Mouse (Mus musculus) liver, embryonic 14.5 days (tissue): ENCODE measurements around the gene BC035044. TPM values are rescaled to one million over a fixed set of nuclear protein-coding genes. Genes with fewer than 3 reads are reported as not detected.

Experiments
- ATAC-seq: fragments of 200-750 bp; cut with Nextera tagmentation; 2 replicates; pipeline ENCODE4 v1.8.0; 2017; ENCODE audit warnings: moderate number of reproducible peaks, mild to moderate bottlenecking, moderate library complexity; ENCODE audit not compliant: insufficient read depth
- DNase-seq, 3 experiments: peaks; one replicate each; pipeline ENCODE4 v3.0.0-alpha.2; 2012 to 2013; ENCODE audit warnings: low read depth in 3 of 3, low spot score in 3 of 3
- H3K27ac ChIP-seq: fragments of 300-500 bp; sonication (generic); 2 replicates; pipeline ENCODE4 v1.5.1; 2014; ENCODE audit warnings: moderate library complexity, mild to moderate bottlenecking, control low read depth, inconsistent platforms
- H3K27me3 ChIP-seq: fragments of 300-500 bp; sonication (generic); 2 replicates; pipeline ENCODE4 v1.6.1; 2014; ENCODE audit warnings: mild to moderate bottlenecking, low read length, moderate library complexity; ENCODE audit not compliant: control insufficient read depth, insufficient read depth
- H3K36me3 ChIP-seq: fragments of 300-500 bp; sonication (generic); replicated peaks from 2 replicates; pipeline ENCODE4 v1.6.1; 2014; ENCODE audit warnings: low read depth; ENCODE audit not compliant: control insufficient read depth, insufficient read depth
- H3K4me1 ChIP-seq, 2 experiments: fragments of 200-500 bp in 1 of 2; fragments of 300-500 bp in 1 of 2; sonication (generic) in 1 of 2; replicated peaks; 2 replicates each; pipeline ENCODE4 v1.6.1; 2012 to 2014; ENCODE audit warnings: antibody characterized with exemption in 1 of 2, inconsistent platforms in 1 of 2, low read length in 1 of 2; ENCODE audit not compliant: control insufficient read depth in 2 of 2, insufficient read depth in 2 of 2
- H3K4me2 ChIP-seq: fragments of 300-500 bp; sonication (generic); 2 replicates; pipeline ENCODE4 v1.6.1; 2014; ENCODE audit warnings: low read depth, mild to moderate bottlenecking, control low read depth, moderate library complexity
- H3K4me3 ChIP-seq, 2 experiments: fragments of 200-500 bp in 1 of 2; fragments of 300-500 bp in 1 of 2; sonication (generic) in 1 of 2; 2 replicates each; pipeline ENCODE4 v1.5.1; 2012 to 2014; ENCODE audit warnings: low read depth in 2 of 2, low read length in 2 of 2, mild to moderate bottlenecking in 2 of 2, control low read depth in 1 of 2, inconsistent platforms in 1 of 2, moderate library complexity in 1 of 2; ENCODE audit not compliant: insufficient read depth in 1 of 2
- H3K9ac ChIP-seq: fragments of 300-500 bp; sonication (generic); replicated peaks from 2 replicates; pipeline ENCODE4 v1.6.1; 2014; ENCODE audit warnings: mild to moderate bottlenecking, control low read depth, moderate library complexity
- H3K9me3 ChIP-seq: fragments of 300-500 bp; sonication (generic); 2 replicates; pipeline ENCODE4 v1.6.1; 2016; ENCODE audit warnings: low read length, mixed read lengths; ENCODE audit not compliant: control insufficient read depth
- CTCF ChIP-seq: IDR thresholded peaks from 2 replicates; pipeline ENCODE4 v1.5.1; 2016; ENCODE audit warnings: antibody characterized with exemption, low read depth, control low read depth
- EP300 ChIP-seq: IDR thresholded peaks from 2 replicates; pipeline ENCODE4 v1.6.1; 2016; ENCODE audit warnings: antibody characterized with exemption, low read depth
- WGBS: fragments of 180-500 bp; shearing (Covaris S2); extraction: QIAGEN DNeasy Blood & Tissue Kit; methylation state at CpG from one replicate; pipeline ENCODE4 v1.1.7; 2014; ENCODE audit not compliant: insufficient replicate concordance; 5-methylcytosine and 5-hydroxymethylcytosine counted together
- polyA plus RNA-seq, 2 experiments: library from polyadenylated mRNA; depleted of rRNA in 1 of 2; stranded (reverse) in 1 of 2; unstranded in 1 of 2; fragments of >200 nt; fragmentation: Nextera tagmentation in 1 of 2; extraction: Ambion mirVana in 1 of 2; gene quantifications; 2 replicates each; pipeline versions ENCODE4 v1.2.1 to v1.2.3; 2012 to 2014

Gene BC035044
- polyA plus RNA-seq, 2 experiments, result 5.0 to 10.6 TPM

GRCm38 (mm10) chr6:128836955-128837334 is 54.0 kb downstream of the BC035044 start:
- Histone ChIP-seq H3K9me3 (no peaks in the 10 kb centered on the region), H3K27ac (no peak overlapping the region), H3K4me2 (peak overlapping the region; percentile 88), H3K9ac (no peak overlapping the region), H3K36me3 (no peaks in the 10 kb centered on the region), H3K4me3 (peak overlapping the region; percentile 64 to 69; a peak in 2 of 4 replicates), H3K4me1 (peaks cover 8 to 21% of the 10 kb centered on the region in 2 experiments), H3K27me3 (no peaks in the 10 kb centered on the region)
- 64% methylated on average over 6 of the region's 6 CpGs for WGBS
- DNase-seq (no peak), ATAC-seq (no peak)
- TF ChIP-seq CTCF, result no peak
- no peak for TF ChIP-seq EP300

DNA sequence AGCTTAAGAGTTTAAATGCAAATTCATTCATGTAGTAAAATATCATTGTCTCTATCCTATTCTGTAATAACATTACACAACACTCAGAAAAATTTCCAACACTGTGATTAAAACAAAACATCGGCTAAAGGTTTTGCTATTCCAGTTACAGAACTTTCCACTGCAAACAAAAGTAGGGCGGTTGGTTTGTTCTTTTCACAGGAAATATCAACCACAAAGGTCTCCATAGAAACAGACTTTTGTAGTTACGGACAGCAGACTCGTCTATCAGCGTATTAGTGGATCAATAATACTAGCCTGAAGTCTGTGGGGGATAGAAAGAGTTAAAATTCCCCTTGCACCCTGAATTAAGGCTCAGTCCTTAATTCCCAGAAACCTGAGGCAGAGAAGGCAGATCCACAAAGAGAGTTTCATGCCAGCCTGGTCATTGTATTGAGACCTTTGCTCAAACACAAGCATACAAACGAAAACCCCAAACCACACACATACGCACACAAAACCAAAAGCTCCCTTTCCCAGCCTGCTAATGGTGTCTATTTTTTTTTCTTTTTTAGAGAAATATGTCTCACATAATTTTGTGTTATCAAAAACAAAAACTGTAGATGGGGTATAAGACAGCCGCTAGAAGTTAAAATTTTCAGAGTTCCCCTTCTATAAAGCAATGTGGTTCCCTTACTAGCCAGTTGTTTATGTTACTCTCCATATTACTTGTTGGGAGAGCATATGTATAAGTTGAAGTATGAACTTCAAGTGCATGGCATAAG is 54.6 kb downstream of the BC035044 start:
- ATAC-seq, result no peak
- DNase-seq, result no peak
- Histone ChIP-seq H3K4me2 (peak overlapping the region; percentile 11; the same call in 1 of the 2 replicates), H3K27me3 (no peaks in the 10 kb centered on the region), H3K9ac (no peak overlapping the region), H3K36me3 (no peaks in the 10 kb centered on the region), H3K27ac (no peak overlapping the region), H3K4me1 (peaks cover 8 to 16% of the 10 kb centered on the region in 2 experiments), H3K9me3 (no peaks in the 10 kb centered on the region), H3K4me3 (no peak overlapping the region)
- WGBS, result 28% methylated on average over 8 of the region's 8 CpGs
- no peak for TF ChIP-seq CTCF
- no peak for TF ChIP-seq EP300

GRCm38 (mm10) chr6:128835571-128835970 is 55.4 kb downstream of the BC035044 start:
- no peak overlapping the region for H3K4me2 ChIP-seq
- H3K9me3 ChIP-seq, result no peaks in the 10 kb centered on the region
- DNase-seq (no peak), ATAC-seq (no peak)
- TF ChIP-seq CTCF (no peak), EP300 (no peak)
- no peaks in the 10 kb centered on the region for H3K36me3 ChIP-seq
- 36% methylated on average over 4 of the region's 4 CpGs for WGBS
- H3K27ac ChIP-seq, result no peak overlapping the region
- no peak overlapping the region for H3K4me3 ChIP-seq
- H3K27me3 ChIP-seq, result no peaks in the 10 kb centered on the region
- H3K4me1 ChIP-seq, result peaks cover 8 to 16% of the 10 kb centered on the region in 2 experiments
- no peak overlapping the region for H3K9ac ChIP-seq

GRCm38 (mm10) chr6:128833046-128833445 is 57.9 kb downstream of the BC035044 start:
- DNase-seq (no peak), ATAC-seq (no peak)
- no peaks in the 10 kb centered on the region for H3K27me3 ChIP-seq
- no peak for TF ChIP-seq EP300
- TF ChIP-seq CTCF, result no peak
- no peak overlapping the region for H3K27ac ChIP-seq
- no peak overlapping the region for H3K4me2 ChIP-seq
- no peak overlapping the region for H3K9ac ChIP-seq
- 62% methylated on average over 10 of the region's 10 CpGs for WGBS
- H3K36me3 ChIP-seq, result no peaks in the 10 kb centered on the region
- H3K9me3 ChIP-seq, result no peaks in the 10 kb centered on the region
- H3K4me3 ChIP-seq, result no peak overlapping the region
- H3K4me1 ChIP-seq, result peaks cover 8 to 16% of the 10 kb centered on the region in 2 experiments

GRCm38 (mm10) chr6:128829837-128830236 is 61.1 kb downstream of the BC035044 start:
- 27% methylated on average over 4 of the region's 4 CpGs for WGBS
- H3K4me3 ChIP-seq, result no peak overlapping the region
- no peaks in the 10 kb centered on the region for H3K27me3 ChIP-seq
- H3K4me2 ChIP-seq, result no peak overlapping the region
- H3K9me3 ChIP-seq, result no peaks in the 10 kb centered on the region
- no peaks in the 10 kb centered on the region for H3K4me1 ChIP-seq
- H3K27ac ChIP-seq, result no peak overlapping the region
- H3K9ac ChIP-seq, result no peak overlapping the region
- no peaks in the 10 kb centered on the region for H3K36me3 ChIP-seq
- no peak for TF ChIP-seq CTCF
- TF ChIP-seq EP300, result no peak
- ATAC-seq (no peak), DNase-seq (no peak)
